Mouse (Mus musculus): ENCODE results near the gene Anapc15-ps.

GRCm38 (mm10) chr10:95689833-95690232 lies 16.6 kb upstream of the Anapc15-ps start:
- TF ChIP-seq CTCF (IDR thresholded peaks at IDR 0.05; ENCODE audit: control insufficient read depth, insufficient read depth, insufficient replicate concordance, low read depth, low read length) (no peak), POLR2A (IDR thresholded peaks at IDR 0.05; ENCODE audit: control insufficient read depth, low read depth, low read length) (no peak)
